Comparison of ENCODE assay signal across 9 mouse cellular contexts in genomic region chr8:10898562-10899527, GRCm38 (mm10).
DNase-seq lines count a peak whose midpoint lies in the region; ATAC-seq and TF ChIP-seq lines count a peak whose summit lies in the region.
"Had no signal": no experiment of that assay in that cellular context is flagged by ENCODE, and none has a peak within 500 bp of the region (broad histone marks: within the 10 kb centered on the region; RNA-seq: fewer than 3 reads in every experiment).

No protein-coding gene starts in this region.

- peak overlapping the region; percentile 33 for H3K9ac ChIP-seq in liver, adult 2 months (ENCODE audit: low read depth, low read length)
- H3K9ac ChIP-seq in forebrain, embryonic 15.5 days (replicated peaks): no peak overlapping the region
- 0 out of 2 replicates have a peak overlapping the region, but pooled peaks have one; percentile 16 for H3K9ac ChIP-seq in midbrain, embryonic 13.5 days (replicated peaks)
- H3K9ac ChIP-seq: liver, embryonic 14.5 days had no signal

- peaks cover 14% of the 10 kb centered on the region for H3K36me3 ChIP-seq in liver, adult 2 months (ENCODE audit: control insufficient read depth, insufficient read depth, low read length)
- no peaks in the 10 kb centered on the region for H3K36me3 ChIP-seq in forebrain, embryonic 15.5 days
- no peaks in the 10 kb centered on the region for H3K36me3 ChIP-seq in midbrain, embryonic 13.5 days

- H3K4me2 ChIP-seq in forebrain, embryonic 15.5 days (replicated peaks): peak overlapping the region; percentile 34
- peak overlapping the region; percentile 44 for H3K4me2 ChIP-seq in midbrain, embryonic 13.5 days (replicated peaks)

- 55% methylated on average over 16 of the region's 16 CpGs for WGBS in liver, adult 2 months
- WGBS in forebrain, embryonic 15.5 days: 22% methylated on average over 16 of the region's 16 CpGs
- 11% methylated on average over 16 of the region's 16 CpGs for WGBS in midbrain, embryonic 13.5 days

- ATAC-seq in forebrain, embryonic 15.5 days (replicated peaks): no peak
- ATAC-seq in midbrain, embryonic 13.5 days: peak; percentile 32; the same call in 1 of the 2 replicates

- no peaks in the 10 kb centered on the region for H3K79me2 ChIP-seq in liver, adult 2 months (ENCODE audit: control insufficient read depth, insufficient read depth, low read length)

- H3K4me3 ChIP-seq in liver, adult 2 months (ENCODE audit: insufficient read depth, low read depth, low read length): no peak overlapping the region
- no peak overlapping the region for H3K4me3 ChIP-seq in forebrain, embryonic 15.5 days
- H3K4me3 ChIP-seq in midbrain, embryonic 13.5 days (replicated peaks): 0 out of 2 replicates have a peak overlapping the region, but pooled peaks have one; percentile 16

- TF ChIP-seq POLR2A in liver, adult 2 months (IDR thresholded peaks at IDR 0.05; ENCODE audit: extremely low read depth, insufficient read depth, low read length): no peak

- TF ChIP-seq CTCF in liver, adult 2 months (IDR thresholded peaks at IDR 0.05; ENCODE audit: low read depth, low read length): no peak

- H3K4me1 ChIP-seq in liver, adult 2 months (ENCODE audit: control insufficient read depth, insufficient read depth, low read length): peaks cover 24% of the 10 kb centered on the region
- H3K4me1 ChIP-seq in forebrain, embryonic 15.5 days: peaks cover 21% of the 10 kb centered on the region
- peaks cover 38% of the 10 kb centered on the region for H3K4me1 ChIP-seq in midbrain, embryonic 13.5 days (replicated peaks)

- H3K27ac ChIP-seq in liver, adult 2 months (replicated peaks; ENCODE audit: insufficient read depth, low read depth, low read length): peak overlapping the region; percentile 77
- no peak overlapping the region for H3K27ac ChIP-seq in forebrain, embryonic 15.5 days (replicated peaks)
- H3K27ac ChIP-seq in midbrain, embryonic 13.5 days: no peak overlapping the region
- H3K27ac ChIP-seq: liver, embryonic 14.5 days had no signal

- H3K27me3 ChIP-seq in liver, adult 2 months (ENCODE audit: control insufficient read depth, insufficient read depth, low read length): no peaks in the 10 kb centered on the region
- H3K27me3 ChIP-seq in forebrain, embryonic 15.5 days: no peaks in the 10 kb centered on the region
- H3K27me3 ChIP-seq in midbrain, embryonic 13.5 days: peaks cover 4% of the 10 kb centered on the region; the same call in 1 of the 2 replicates

- no peaks in the 10 kb centered on the region for H3K9me3 ChIP-seq in forebrain, embryonic 15.5 days
- H3K9me3 ChIP-seq in midbrain, embryonic 13.5 days: no peaks in the 10 kb centered on the region

- no peak for DNase-seq in liver, adult 2 months (ENCODE audit: extremely low read depth, low read depth, low spot score)
- DNase-seq in liver: no peak
- peak; percentile 35 to 59 for DNase-seq in layer of hippocampus, adult 8-10 months (ENCODE audit: low spot score in 2 of 2)
- DNase-seq in natural killer cell, adult 2 months (ENCODE audit: low spot score in 2 of 2): no peak
- no peak for DNase-seq in urinary bladder, postnatal 25 days (ENCODE audit: low spot score)
- no peak for DNase-seq in thymus, postnatal 14 days

Comparison
In these comparisons a context has a peak if more than half of its experiments do, and no peak if none do; other contexts are left out.
1. DNase-seq: peak in layer of hippocampus, adult 8-10 months (2 of 2); none in liver, adult 2 months (single experiment), liver (single experiment), natural killer cell, adult 2 months (0 of 2), urinary bladder, postnatal 25 days (single experiment) and thymus, postnatal 14 days (single experiment).